Mouse (Mus musculus): ENCODE measurements around the gene Cldn16. TPM values are rescaled to one million over a fixed set of nuclear protein-coding genes. Genes with fewer than 3 reads are reported as not detected.
A peak's percentile ranks its signal among the peaks of the same experiment; 100 is the strongest.
"Not testable (repeated sequence)": the region's sequence is repeated elsewhere in the genome, so short reads cannot be mapped to it uniquely, and the experiment has no call there.

Cldn16 gene
- polyA plus RNA-seq, 1 experiment from 2014 or later, result not detected

- WGBS, result 65% methylated on average over 3 of the region's 3 CpGs
- H3K36me3 ChIP-seq (ENCODE audit: control insufficient read depth, insufficient read depth, low read length), result no peaks in the 10 kb centered on the region
- H3K4me1 ChIP-seq (ENCODE audit: control insufficient read depth, insufficient read depth, low read length), result no peaks in the 10 kb centered on the region
- no peak overlapping the region for H3K4me3 ChIP-seq (ENCODE audit: low read depth, low read length)
- H3K4me2 ChIP-seq (ENCODE audit: low read depth, severe bottlenecking), result no peak overlapping the region
- ATAC-seq (ENCODE audit: insufficient number of reproducible peaks, low FRiP score, low TSS enrichment, low read depth) (no peak), DNase-seq (ENCODE audit: low spot score) (no peak)
- H3K27ac ChIP-seq (replicated peaks; ENCODE audit: low read depth, low read length), result no peak overlapping the region
- no peak overlapping the region for H3K9ac ChIP-seq (ENCODE audit: low read length)
- H3K27me3 ChIP-seq (ENCODE audit: control insufficient read depth, insufficient read depth, low read length), result no peaks in the 10 kb centered on the region
- H3K9me3 ChIP-seq (ENCODE audit: control insufficient read depth, low read length), result no peaks in the 10 kb centered on the region
These were observed 8.8 kb upstream of the Cldn16 start for GRCm38 (mm10) chr16:26454163-26454562.

GRCm38 (mm10) chr16:26456182-26456581 is 6.8 kb upstream of the Cldn16 start:
- Histone ChIP-seq H3K36me3 (ENCODE audit: control insufficient read depth, insufficient read depth, low read length) (no peaks in the 10 kb centered on the region), H3K27ac (replicated peaks; ENCODE audit: low read depth, low read length) (no peak overlapping the region), H3K27me3 (ENCODE audit: control insufficient read depth, insufficient read depth, low read length) (no peaks in the 10 kb centered on the region), H3K4me2 (ENCODE audit: low read depth, severe bottlenecking) (no peak overlapping the region), H3K4me1 (ENCODE audit: control insufficient read depth, insufficient read depth, low read length) (no peaks in the 10 kb centered on the region), H3K4me3 (ENCODE audit: low read depth, low read length) (no peak overlapping the region), H3K9ac (ENCODE audit: low read length) (no peak overlapping the region), H3K9me3 (ENCODE audit: control insufficient read depth, low read length) (no peaks in the 10 kb centered on the region)
- WGBS, result 83% methylated on average over 2 of the region's 2 CpGs
- no peak for ATAC-seq (ENCODE audit: insufficient number of reproducible peaks, low FRiP score, low TSS enrichment, low read depth)
- no peak for DNase-seq (ENCODE audit: low spot score)

GRCm38 (mm10) chr16:26466535-26466934 is 3.6 kb downstream of the Cldn16 start:
- no peaks in the 10 kb centered on the region for H3K27me3 ChIP-seq (ENCODE audit: control insufficient read depth, insufficient read depth, low read length)
- H3K4me1 ChIP-seq (ENCODE audit: control insufficient read depth, insufficient read depth, low read length), result 0 out of 2 replicates have a peak, but pooled peaks cover under 1% of the 10 kb centered on the region
- 86% methylated on average over 4 of the region's 4 CpGs for whole genome bisulfite sequencing
- H3K4me2 ChIP-seq (ENCODE audit: low read depth, severe bottlenecking), result no peak overlapping the region
- H3K4me3 ChIP-seq (ENCODE audit: low read depth, low read length), result no peak overlapping the region
- no peak overlapping the region for H3K27ac ChIP-seq (replicated peaks; ENCODE audit: low read depth, low read length)
- DNase-seq (ENCODE audit: low spot score), result no peak
- H3K36me3 ChIP-seq (ENCODE audit: control insufficient read depth, insufficient read depth, low read length), result no peaks in the 10 kb centered on the region
- no peak overlapping the region for H3K9ac ChIP-seq (ENCODE audit: low read length)
- H3K9me3 ChIP-seq (ENCODE audit: control insufficient read depth, low read length), result no peaks in the 10 kb centered on the region
- no peak for ATAC-seq (ENCODE audit: insufficient number of reproducible peaks, low FRiP score, low TSS enrichment, low read depth)

- no peak overlapping the region for H3K4me2 ChIP-seq (ENCODE audit: low read depth, severe bottlenecking)
- H3K27ac ChIP-seq (replicated peaks; ENCODE audit: low read depth, low read length), result no peak overlapping the region
- no peak for DNase-seq (ENCODE audit: low spot score)
- ATAC-seq (ENCODE audit: insufficient number of reproducible peaks, low FRiP score, low TSS enrichment, low read depth), result no peak
- 0 out of 2 replicates have a peak, but pooled peaks cover 3% of the 10 kb centered on the region for H3K4me1 ChIP-seq (ENCODE audit: control insufficient read depth, insufficient read depth, low read length)
- no peaks in the 10 kb centered on the region for H3K27me3 ChIP-seq (ENCODE audit: control insufficient read depth, insufficient read depth, low read length)
- H3K36me3 ChIP-seq (ENCODE audit: control insufficient read depth, insufficient read depth, low read length), result no peaks in the 10 kb centered on the region
- H3K9ac ChIP-seq (ENCODE audit: low read length), result no peak overlapping the region
- 40% methylated on average over 4 of the region's 4 CpGs for WGBS
- no peak overlapping the region for H3K4me3 ChIP-seq (ENCODE audit: low read depth, low read length)
- no peaks in the 10 kb centered on the region for H3K9me3 ChIP-seq (ENCODE audit: control insufficient read depth, low read length)
These were observed 8.3 kb downstream of the Cldn16 start for GRCm38 (mm10) chr16:26471254-26471653.

- WGBS, result 15% methylated on average over 2 of the region's 2 CpGs
- no peaks in the 10 kb centered on the region for H3K27me3 ChIP-seq (ENCODE audit: control insufficient read depth, insufficient read depth, low read length)
- no peaks in the 10 kb centered on the region for H3K9me3 ChIP-seq (ENCODE audit: control insufficient read depth, low read length)
- no peak overlapping the region for H3K4me3 ChIP-seq (ENCODE audit: low read depth, low read length)
- H3K9ac ChIP-seq (ENCODE audit: low read length), result no peak overlapping the region
- DNase-seq (ENCODE audit: low spot score) (no peak), ATAC-seq (ENCODE audit: insufficient number of reproducible peaks, low FRiP score, low TSS enrichment, low read depth) (no peak)
- no peaks in the 10 kb centered on the region for H3K36me3 ChIP-seq (ENCODE audit: control insufficient read depth, insufficient read depth, low read length)
- H3K4me1 ChIP-seq (ENCODE audit: control insufficient read depth, insufficient read depth, low read length), result no peaks in the 10 kb centered on the region
- no peak overlapping the region for H3K4me2 ChIP-seq (ENCODE audit: low read depth, severe bottlenecking)
- H3K27ac ChIP-seq (replicated peaks; ENCODE audit: low read depth, low read length), result no peak overlapping the region
These were observed 32.8 kb downstream of the Cldn16 start for GRCm38 (mm10) chr16:26495721-26496120.

- H3K9ac ChIP-seq (ENCODE audit: low read length); H3K4me1 ChIP-seq (ENCODE audit: control insufficient read depth, insufficient read depth, low read length); H3K36me3 ChIP-seq (ENCODE audit: control insufficient read depth, insufficient read depth, low read length); ATAC-seq (ENCODE audit: insufficient number of reproducible peaks, low FRiP score, low TSS enrichment, low read depth); H3K27me3 ChIP-seq (ENCODE audit: control insufficient read depth, insufficient read depth, low read length); H3K9me3 ChIP-seq (ENCODE audit: control insufficient read depth, low read length); DNase-seq (ENCODE audit: low spot score); H3K4me2 ChIP-seq (ENCODE audit: low read depth, severe bottlenecking); H3K4me3 ChIP-seq (ENCODE audit: low read depth, low read length); H3K27ac ChIP-seq (replicated peaks; ENCODE audit: low read depth, low read length): not testable (repeated sequence)
- 92% methylated on average over 3 of the region's 3 CpGs for WGBS
These were observed 36.8 kb downstream of the Cldn16 start for GRCm38 (mm10) chr16:26499705-26500104.

GRCm38 (mm10) chr16:26500738-26501137 is 37.8 kb downstream of the Cldn16 start:
- H3K9ac ChIP-seq (ENCODE audit: low read length), result no peak overlapping the region
- 82% methylated on average over 3 of the region's 3 CpGs for WGBS
- no peak overlapping the region for H3K4me3 ChIP-seq (ENCODE audit: low read depth, low read length)
- H3K36me3 ChIP-seq (ENCODE audit: control insufficient read depth, insufficient read depth, low read length), result no peaks in the 10 kb centered on the region
- no peaks in the 10 kb centered on the region for H3K4me1 ChIP-seq (ENCODE audit: control insufficient read depth, insufficient read depth, low read length)
- H3K27me3 ChIP-seq (ENCODE audit: control insufficient read depth, insufficient read depth, low read length), result no peaks in the 10 kb centered on the region
- H3K27ac ChIP-seq (replicated peaks; ENCODE audit: low read depth, low read length), result no peak overlapping the region
- H3K9me3 ChIP-seq (ENCODE audit: control insufficient read depth, low read length), result no peaks in the 10 kb centered on the region
- ATAC-seq (ENCODE audit: insufficient number of reproducible peaks, low FRiP score, low TSS enrichment, low read depth) (no peak), DNase-seq (ENCODE audit: low spot score) (no peak)
- no peak overlapping the region for H3K4me2 ChIP-seq (ENCODE audit: low read depth, severe bottlenecking)

- Histone ChIP-seq H3K9me3 (ENCODE audit: control insufficient read depth, low read length) (no peaks in the 10 kb centered on the region), H3K4me2 (ENCODE audit: low read depth, severe bottlenecking) (no peak overlapping the region), H3K27ac (replicated peaks; ENCODE audit: low read depth, low read length) (no peak overlapping the region), H3K4me3 (ENCODE audit: low read depth, low read length) (no peak overlapping the region), H3K36me3 (ENCODE audit: control insufficient read depth, insufficient read depth, low read length) (no peaks in the 10 kb centered on the region), H3K27me3 (ENCODE audit: control insufficient read depth, insufficient read depth, low read length) (no peaks in the 10 kb centered on the region), H3K9ac (ENCODE audit: low read length) (no peak overlapping the region), H3K4me1 (ENCODE audit: control insufficient read depth, insufficient read depth, low read length) (no peaks in the 10 kb centered on the region)
- no peak for DNase-seq (ENCODE audit: low spot score)
- no peak for ATAC-seq (ENCODE audit: insufficient number of reproducible peaks, low FRiP score, low TSS enrichment, low read depth)
- WGBS, result 87% methylated on average over 4 of the region's 4 CpGs
These were observed 42.0 kb downstream of the Cldn16 start for GRCm38 (mm10) chr16:26504961-26505360.

GRCm38 (mm10) chr16:26519596-26519995 is 56.7 kb downstream of the Cldn16 start:
- H3K9me3 ChIP-seq (ENCODE audit: control insufficient read depth, low read length), result no peaks in the 10 kb centered on the region
- H3K27me3 ChIP-seq (ENCODE audit: control insufficient read depth, insufficient read depth, low read length), result no peaks in the 10 kb centered on the region
- no peak overlapping the region for H3K27ac ChIP-seq (replicated peaks; ENCODE audit: low read depth, low read length)
- ATAC-seq (ENCODE audit: insufficient number of reproducible peaks, low FRiP score, low TSS enrichment, low read depth) (no peak), DNase-seq (ENCODE audit: low spot score) (peak; percentile 43)
- H3K36me3 ChIP-seq (ENCODE audit: control insufficient read depth, insufficient read depth, low read length), result no peaks in the 10 kb centered on the region
- no peak overlapping the region for H3K9ac ChIP-seq (ENCODE audit: low read length)
- no peaks in the 10 kb centered on the region for H3K4me1 ChIP-seq (ENCODE audit: control insufficient read depth, insufficient read depth, low read length)
- H3K4me3 ChIP-seq (ENCODE audit: low read depth, low read length), result no peak overlapping the region
- no peak overlapping the region for H3K4me2 ChIP-seq (ENCODE audit: low read depth, severe bottlenecking)
- 64% methylated on average over 2 of the region's 2 CpGs for WGBS

Data from limb, embryonic 11.5 days (tissue).